Mouse (Mus musculus): ENCODE results near the gene Gadd45a. TPM values are rescaled to one million over a fixed set of nuclear protein-coding genes. Genes with fewer than 3 reads are reported as not detected.

Gene Gadd45a
- total RNA-seq, 4 experiments from 2014 or later = 6.0 to 8.9 (median 8.0) TPM

DNA sequence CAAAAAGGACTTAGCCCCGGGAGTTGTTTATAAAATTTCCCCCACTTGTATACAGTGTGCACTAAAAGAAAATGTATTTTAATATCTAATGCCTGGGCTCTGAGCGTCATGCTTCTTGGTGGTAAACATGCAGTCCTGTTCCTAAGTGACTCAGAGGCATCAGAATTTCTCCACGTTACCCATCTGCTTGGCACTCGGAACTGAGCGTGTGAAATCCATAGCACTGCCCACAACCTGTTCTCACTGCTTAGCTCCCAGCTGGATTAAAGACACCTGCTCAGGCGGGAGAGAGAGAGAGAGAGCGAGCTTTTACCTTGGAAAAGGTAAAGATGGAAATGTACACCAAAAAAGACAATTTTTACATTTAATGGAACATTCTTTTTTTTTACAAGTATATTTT lies 18.3 kb downstream of the Gadd45a start:
- peak; percentile 44 to 46 for DNase-seq (ENCODE audit: low spot score in 2 of 2)

DNA sequence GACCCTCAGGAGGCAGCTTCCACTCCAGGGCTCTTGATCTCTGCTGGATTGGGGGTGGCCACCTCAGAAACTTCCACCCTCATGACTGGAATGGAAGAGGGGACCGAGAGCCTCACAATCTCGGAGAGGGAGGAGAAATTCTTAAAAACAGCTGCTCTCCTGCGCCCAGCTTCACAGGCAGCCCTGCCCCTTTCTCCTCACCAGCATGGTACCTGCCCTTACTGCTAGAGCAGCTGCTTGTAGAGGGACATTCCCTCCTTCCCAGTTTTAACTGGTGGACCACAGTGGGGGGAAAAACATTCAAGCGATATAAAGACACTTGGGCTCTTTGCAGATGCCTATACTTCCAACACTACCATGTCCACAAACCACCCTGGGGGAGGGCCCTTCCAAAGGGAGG lies 18.9 kb downstream of the Gadd45a start:
- no peak for DNase-seq (ENCODE audit: low spot score in 2 of 2)

DNA sequence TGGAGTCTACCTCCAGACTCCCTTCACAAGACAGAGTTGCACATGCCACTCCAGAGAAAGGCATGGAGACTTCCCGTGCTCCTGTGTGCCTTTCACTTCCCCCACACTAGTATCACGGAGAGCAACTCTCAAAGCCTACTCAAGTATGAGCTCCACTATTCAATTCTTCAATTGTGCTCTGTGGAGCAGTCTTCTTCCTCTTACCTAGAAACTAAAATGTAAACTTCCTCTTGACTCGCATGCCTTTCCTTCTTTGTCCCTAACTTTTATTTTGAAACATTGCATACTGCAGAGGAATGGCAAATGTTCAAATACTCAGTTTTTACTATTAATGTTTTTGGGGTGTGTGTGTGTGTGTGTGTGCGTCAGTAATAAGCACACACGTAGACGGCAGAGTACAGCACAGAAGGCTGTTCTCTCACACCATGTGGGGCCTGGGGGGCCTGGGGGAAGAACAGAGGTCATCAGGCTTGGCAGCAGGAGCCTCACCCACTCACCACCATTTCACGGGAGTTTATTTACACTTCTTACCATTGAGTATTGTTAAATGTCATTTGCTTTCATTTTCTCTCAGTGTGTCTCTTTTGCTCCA lies 20.6 kb downstream of the Gadd45a start:
- no peak for DNase-seq (ENCODE audit: low spot score in 2 of 2)

DNA sequence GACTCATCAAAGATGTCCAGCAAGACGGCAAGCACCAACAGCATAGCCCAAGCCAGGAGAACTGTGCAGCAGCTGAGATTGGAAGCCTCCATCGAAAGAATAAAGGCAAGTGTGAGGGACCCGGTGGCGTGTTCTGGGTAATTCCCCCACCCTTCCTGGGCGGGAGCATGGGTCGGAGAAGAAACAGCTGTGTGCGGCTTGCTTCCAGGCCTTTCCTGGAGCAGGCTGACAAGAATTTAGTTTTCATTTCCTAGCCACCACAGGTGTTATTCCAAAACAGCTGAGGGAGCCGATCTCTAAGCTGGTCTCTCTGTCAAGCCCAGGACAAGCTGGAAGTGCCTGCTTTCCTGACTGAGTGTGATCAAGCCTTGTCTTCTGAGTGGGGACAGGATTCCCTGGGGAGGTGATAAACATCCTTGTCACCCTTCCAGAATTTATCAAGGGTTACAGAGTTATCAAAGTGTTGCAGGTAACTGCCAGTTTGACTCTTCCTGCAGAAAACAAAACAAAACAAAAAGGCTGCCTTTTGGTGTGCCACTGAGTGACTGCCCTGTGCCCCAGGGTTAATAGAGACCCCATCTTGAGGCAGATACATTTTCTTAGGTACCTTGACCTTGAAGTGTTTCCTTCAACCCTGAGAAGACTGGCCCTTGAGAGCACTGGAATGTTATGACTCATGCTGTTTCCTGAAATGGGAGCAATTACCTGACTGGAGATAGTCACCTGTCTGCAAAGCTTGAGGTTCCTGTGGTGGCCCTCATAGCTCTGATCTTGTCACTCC lies 21.3 kb downstream of the Gadd45a start:
- no peak for DNase-seq (ENCODE audit: low spot score in 2 of 2)

DNA sequence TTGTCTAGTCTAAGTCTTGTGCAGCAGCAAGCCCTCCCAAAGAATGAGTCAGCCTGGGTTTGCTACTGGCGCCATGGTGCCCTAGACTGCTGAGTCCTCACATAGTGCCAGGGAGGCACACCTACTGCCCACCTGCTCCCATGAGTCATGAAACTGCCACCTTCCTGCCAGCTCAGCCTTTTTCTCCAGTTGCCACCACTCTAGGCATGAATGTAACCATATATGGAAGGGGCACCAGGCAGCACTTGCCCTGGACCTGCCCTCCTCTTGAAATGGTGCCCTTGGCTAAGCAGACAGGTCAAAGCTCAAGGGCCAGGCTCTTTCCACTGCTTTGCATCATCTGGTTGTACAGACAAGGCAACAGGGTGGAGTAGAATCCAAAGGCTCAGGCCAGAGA lies 22.6 kb downstream of the Gadd45a start:
- DNase-seq (ENCODE audit: low spot score in 2 of 2) = no peak

DNA sequence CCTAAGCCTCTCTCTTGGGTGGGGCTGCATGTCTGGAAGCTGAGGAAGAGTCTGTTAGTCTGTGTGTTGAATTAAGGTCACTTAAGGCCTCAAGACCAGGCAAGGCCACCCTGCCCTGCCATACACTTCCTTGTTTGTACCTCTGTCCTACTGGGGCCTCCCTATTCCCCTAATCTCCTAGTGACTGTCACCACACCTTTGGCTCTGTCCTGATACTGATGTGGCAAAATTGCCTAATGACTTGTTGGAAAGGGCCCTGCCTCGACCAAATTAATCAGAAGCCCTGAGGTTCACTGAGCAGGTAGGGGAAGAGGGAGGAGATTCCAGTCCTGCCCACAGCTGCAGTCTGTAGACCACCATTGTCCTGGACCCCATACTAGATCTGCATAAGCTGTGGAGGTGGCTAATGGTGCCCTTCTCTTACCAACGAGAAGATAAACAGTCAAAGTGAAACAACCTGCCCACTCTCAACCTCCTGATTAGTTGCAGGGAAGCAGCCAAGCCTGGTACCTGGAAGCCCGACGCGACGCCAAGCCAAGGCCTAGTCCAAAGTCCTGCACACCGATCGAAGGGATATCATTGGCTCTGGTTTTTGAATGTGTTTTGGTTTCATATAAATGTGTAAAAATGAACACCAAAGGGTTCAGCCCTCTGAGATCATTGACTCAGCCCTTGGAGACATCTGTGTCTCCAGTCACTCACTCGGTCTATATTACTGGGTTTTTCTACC lies 23.1 kb downstream of the Gadd45a start:
- no peak for DNase-seq (ENCODE audit: low spot score in 2 of 2)

DNA sequence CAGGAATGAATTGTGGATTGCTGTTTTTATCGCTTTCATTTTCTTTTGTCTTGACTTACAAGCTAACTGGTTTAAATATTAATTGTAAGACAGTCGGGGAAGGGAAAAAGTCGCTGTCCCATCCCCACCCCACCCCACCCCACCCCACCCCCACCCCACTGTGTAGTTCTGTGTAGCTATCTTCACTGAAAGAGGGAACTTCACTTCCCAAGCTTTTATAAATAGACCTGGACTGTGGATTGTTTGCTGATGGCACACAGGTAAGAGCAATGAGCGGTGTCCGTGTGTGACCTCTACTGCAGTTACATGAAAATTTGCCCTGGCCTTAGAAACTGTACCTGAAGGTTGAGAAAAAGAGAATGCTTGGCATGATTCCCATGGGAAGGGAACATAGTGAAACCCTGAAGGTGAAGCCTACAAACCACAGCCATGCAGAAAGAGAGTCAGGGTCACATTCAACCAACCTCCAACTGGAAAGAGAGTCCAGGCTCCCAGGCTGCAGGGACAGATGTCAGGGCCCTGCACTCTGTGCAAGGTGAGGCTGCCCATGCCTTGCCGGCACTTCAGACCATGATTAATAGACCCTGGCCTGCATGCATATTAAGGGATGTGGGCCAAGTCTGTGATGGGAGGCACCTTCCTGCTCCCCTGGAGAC lies 23.8 kb downstream of the Gadd45a start:
- no peak for DNase-seq (ENCODE audit: low spot score in 2 of 2)

DNA sequence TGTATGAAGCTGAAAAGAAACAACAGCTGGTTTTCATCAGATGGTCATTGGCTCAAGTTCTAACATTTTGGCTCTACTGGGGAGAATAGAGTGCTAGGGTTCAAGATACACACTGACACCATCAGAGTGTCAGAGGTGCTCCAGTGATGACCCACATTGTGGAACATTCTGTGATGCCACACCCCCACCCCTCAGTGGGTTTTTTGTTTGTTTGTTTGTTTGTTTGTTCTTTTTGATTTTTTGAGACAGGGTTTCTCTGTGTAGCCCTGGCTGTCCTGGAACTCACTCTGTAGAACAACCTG lies 26.1 kb downstream of the Gadd45a start:
- no peak for DNase-seq (ENCODE audit: low spot score in 2 of 2)

DNA sequence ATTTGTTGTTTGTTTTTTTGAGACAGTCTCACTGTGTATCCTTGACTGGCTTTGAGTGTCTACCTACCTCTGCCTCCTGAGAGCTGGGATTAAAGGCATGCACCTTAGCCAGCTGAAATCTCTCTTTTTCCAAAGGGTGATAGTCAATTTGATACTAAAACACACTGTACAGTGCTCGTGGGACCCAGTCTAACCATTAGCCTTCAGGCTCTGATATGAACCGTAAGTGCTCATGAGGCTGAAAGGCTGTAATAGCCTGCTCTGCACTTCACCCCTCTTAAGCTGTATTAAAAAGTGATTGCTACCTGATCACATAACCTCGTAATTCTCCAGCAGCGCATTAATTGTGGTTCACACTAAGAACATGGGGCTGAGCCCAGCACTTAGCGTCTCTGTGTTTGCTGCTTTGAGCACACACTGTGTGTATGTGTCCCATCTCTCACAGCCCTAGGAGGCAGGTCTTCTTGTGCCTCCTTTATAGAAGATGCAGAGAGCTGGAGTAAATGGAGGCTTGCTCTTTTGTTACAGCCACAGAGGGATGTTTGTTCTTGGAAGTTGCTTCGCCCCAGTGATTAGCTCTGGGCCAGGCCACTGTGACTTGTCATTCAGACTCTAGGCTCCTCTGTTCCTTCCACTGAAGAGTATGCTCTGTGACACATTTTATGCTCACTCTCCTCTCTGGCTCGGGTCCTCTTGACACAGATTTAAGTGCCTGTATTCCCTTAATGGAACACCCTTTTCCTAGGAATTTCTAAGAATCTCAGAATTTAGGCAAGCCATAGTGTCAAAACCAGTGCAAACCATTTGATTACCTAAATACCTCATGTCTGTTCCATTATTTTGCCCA lies 26.7 kb downstream of the Gadd45a start:
- DNase-seq (ENCODE audit: low spot score in 2 of 2) = no peak

DNA sequence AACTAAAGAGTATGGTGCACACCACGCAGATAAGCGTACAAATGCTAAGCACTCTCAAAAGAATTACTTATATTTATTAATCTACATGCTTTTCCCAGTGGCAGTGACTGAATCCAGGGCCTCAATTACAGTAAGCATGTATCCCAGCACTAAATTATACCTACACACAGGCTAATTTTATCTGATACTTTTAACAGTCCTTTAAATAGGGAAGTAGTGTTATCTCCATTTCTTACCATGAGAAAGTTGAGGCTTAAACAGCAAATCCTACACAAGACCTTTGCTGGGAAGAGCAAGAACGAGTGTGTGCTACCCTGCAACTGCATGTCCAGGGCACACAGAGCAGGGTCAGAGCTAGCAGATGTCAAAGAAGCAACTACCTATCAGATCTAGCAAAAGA lies 27.4 kb downstream of the Gadd45a start:
- no peak for DNase-seq (ENCODE audit: low spot score in 2 of 2)

DNA sequence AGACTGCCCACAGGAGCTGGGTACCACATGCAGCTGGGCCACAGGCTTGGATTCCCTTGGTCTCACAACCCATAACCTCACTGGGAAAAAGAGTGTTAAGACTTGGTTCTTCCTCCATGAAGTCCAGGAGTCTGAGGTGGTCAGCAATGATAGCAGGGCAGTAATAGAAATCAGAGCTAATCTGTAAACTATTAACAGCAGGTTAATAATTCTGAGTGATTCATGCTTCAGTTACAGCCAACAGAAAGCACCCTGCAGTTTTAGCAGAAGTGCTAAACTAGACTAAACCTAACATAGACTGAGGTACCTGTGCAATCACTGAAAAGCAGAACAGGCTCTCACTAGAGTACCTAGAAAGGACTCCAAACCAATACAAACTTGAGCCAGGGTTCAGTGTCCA lies 37.5 kb downstream of the Gadd45a start:
- no peak for DNase-seq (ENCODE audit: low spot score in 2 of 2)

DNA sequence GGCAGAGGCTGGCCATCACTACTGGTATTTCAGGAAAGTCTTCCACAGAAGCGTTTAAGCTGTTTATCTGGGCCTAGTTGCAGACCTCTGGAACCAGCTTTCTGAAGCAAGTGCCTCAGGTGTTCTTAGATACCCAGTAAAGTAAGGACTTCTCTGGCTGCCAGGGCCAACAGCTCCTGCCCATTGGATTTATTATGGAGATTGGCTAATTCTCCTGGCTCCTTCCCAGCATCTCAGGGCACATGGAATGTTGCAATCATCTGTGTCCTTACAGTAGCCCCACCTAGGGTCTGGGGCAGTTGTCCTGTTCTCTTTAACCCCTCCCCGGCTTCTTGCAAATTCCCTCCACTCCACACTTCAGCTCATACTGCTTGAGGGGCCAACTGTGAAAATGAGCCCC lies 38.6 kb downstream of the Gadd45a start:
- DNase-seq (ENCODE audit: low spot score in 2 of 2) = no peak

DNA sequence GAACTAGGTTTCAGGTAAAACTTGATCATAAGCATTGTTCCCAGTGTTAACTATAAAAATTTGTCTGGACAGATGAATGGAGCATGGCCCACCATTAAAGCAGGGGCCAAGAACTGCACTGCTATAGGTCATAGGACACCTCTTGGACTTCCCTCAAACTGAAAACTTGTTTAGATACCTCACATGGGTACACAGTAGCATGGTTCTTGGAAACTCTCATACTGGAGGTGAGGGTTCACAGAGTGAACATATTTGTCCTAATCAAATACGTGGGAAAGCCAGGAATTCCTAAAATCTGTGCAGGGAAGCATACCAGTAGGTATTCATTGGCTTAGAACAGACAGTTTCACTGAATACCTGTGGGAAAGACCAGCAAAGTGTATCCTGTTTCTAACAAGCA lies 41.0 kb downstream of the Gadd45a start:
- no peak for DNase-seq (ENCODE audit: low spot score in 2 of 2)

DNA sequence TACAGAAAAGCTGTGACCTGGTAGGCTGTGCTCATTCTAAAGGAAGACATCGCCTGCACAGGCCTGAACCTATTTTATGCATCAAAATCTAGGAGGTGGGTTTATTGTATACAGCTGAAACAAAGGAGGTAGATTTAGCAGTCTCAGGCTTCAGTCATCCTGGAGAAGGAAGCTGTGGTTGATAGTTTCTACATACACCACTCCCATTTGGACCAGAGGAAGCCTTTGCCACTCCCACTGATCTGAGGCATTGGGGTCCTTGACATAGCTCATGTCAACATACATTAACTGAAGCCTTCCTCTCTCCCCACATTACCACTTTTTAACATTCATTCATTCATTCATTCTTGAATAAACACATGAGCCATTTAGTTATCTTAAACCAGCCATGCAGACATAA lies 41.4 kb downstream of the Gadd45a start:
- no peak for DNase-seq (ENCODE audit: low spot score in 2 of 2)

DNA sequence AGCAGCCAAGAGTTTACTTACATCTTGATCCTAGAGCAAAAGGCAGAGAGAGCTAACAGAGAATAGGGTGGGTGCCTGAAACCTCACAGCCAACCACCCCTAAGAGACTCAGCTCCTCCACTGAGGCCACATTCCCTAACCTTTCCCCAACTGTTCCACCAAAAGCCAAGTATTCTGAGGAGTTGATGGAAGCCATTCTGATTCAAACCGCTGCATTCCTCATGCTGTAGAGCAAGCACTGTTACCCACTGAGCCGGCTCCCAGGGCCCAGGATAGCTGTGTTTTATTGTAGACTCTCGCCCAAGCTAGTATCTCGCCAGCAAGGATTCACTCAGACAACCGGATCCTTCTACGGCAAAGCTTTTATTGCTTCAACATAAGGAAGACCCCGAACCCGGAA lies 42.3 kb downstream of the Gadd45a start:
- no peak for DNase-seq (ENCODE audit: low spot score in 2 of 2)

DNA sequence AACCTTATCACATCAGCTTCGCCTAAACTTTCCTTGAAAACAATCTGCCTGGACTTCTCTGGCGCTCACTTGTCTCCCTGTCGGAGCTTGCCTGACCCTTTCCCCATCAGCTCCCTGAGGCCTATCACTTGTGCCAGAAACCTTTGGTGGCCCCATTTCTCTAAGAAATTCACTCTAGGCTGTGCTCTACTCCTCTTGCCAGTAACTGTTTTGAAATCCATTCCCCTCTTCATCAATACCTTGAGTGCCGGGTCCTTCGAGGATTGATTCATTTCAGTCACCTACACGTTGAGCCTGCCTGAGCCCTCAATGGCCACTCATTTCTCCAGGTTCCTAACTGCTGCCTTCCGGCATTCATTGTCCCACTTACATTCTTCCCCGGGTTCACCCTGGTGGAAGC lies 44.5 kb downstream of the Gadd45a start:
- DNase-seq (ENCODE audit: low spot score in 2 of 2) = no peak

DNA sequence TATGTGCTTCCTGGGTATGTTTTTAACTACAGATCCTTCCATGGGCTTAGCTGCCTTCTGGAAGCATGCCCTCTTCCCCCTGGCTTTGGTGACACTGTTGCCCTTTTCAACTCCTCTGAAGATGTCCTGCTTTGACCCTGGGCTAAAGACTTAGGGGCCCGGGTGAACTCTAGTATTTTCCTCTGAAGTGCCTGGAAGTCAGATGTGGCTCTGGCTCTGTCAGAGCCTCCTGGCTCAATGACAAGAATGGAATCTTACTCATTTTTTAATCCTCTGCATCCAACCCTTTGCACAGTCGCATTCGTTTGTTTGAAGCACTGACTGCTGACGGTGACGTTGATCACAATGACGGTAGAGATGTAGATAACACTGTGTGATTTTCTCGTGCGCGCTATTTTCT lies 45.0 kb downstream of the Gadd45a start:
- DNase-seq (ENCODE audit: low spot score in 2 of 2) = no peak

DNA sequence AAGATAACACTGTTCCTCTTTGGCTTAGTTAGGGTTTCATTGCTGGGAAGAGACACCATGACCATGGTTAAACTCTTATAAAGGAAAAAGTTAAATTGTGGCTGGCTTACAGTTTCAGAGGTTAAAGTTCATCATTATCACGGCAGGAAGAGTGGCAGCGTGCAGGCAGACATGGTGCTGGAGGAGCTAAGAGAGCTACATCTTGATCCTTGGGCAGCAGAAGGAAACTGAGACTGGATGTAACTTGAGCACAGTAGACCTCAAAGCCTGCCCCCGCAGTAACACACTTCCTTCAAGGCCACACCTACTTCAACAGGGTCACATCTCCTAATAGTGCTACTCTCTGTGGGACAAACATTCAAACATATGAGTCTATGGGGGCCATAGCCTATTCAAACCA lies 47.7 kb downstream of the Gadd45a start:
- DNase-seq (ENCODE audit: low spot score in 2 of 2) = no peak

DNA sequence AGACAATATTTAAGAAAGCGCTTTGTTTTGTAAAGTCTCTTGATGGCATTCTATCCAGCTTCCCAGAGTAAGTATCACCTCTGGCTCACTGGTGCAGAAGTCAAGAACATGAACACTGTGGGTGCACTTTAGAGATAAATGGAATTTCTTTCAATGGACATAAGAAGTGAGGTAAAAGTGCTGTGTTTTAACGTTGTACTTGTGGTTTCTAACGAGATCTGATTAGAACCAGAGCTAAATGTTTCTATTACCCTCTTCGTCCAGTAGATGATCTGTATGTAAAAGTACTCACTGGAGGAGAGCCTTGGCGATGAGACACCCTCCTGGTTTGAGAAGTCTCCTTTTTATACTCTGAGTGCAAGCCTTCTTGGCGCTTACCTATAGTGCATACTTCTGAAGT lies 48.2 kb downstream of the Gadd45a start:
- DNase-seq (ENCODE audit: low spot score in 2 of 2) = no peak

DNA sequence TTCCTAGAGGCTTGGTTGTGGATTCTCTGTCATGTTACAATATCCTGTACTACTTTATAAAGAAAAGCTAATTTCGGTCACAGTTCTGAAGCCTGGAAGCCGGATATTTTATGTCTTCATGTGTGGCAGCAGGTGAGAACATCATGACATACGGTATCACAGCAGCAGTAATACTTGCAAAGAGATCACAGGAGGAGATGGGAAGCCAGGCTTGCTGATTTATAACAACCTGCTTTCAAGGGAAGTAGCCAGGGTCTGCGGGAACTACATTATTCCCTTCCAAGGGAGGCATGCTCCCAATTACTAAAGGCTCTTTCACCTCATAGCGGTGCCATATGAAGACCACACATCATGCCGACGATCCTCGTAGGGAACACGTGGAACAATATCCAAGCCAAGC lies 48.9 kb downstream of the Gadd45a start:
- DNase-seq (ENCODE audit: low spot score in 2 of 2) = no peak

DNA sequence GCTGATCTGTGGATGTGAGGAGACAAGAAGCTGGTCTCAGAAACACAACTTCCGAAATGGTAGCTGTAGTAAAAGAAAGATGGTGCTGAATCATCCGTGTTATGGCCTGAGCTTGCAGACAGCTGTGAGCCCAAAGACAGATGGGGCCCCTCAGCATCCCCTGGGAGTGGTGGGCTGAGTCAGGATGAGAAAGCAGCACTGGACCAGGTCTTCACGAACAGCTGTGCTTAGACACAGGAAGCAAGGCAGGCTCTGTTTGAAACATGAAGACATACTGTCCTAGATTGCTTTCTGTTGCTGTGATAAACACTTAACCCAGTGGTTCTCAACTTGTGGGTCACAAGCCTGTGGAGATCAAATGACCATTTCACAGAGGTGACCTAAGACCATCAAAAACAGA lies 49.6 kb downstream of the Gadd45a start:
- no peak for DNase-seq (ENCODE audit: low spot score in 2 of 2)

DNA sequence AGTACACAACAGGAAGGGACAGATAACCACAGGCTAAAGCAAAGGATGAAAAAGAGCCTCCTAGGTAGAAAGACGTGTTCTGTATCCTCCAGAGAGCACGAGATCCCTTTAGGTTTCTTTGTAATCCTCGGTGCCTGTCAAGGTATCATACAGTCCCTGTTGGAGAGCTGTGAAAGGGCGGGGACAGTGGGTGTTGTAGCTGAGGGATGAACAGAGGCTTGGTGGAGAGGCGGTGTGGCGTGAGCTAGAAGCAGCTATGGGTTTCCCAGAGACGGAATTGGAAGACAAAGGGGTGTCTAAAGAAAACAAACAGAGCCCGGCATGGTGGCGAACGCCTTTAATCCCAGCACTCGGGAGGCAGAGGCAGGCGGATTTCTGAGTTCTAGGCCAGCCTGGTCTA lies 51.2 kb downstream of the Gadd45a start:
- no peak for DNase-seq (ENCODE audit: low spot score in 2 of 2)

All from layer of hippocampus, adult 8-10 months (tissue).